Mouse (Mus musculus) spleen, postnatal 4 days (tissue): Measurements from ENCODE around the gene Gm2115.
A peak's percentile ranks its signal among the peaks of the same experiment; 100 is the strongest.

Source experiments
- DNase-seq, 2 experiments: peaks; one replicate each; pipeline ENCODE4 v3.0.0; 2022; ENCODE audit warnings: low spot score in 2 of 2

The Gm2115 gene

GRCm38 (mm10) chr7:84586360-84587100 lies 57.8 kb downstream of the Gm2115 start:
- DNase-seq, result no peak

- no peak for DNase-seq
These were observed 58.5 kb downstream of the Gm2115 start for GRCm38 (mm10) chr7:84587101-84587783.

GRCm38 (mm10) chr7:84590622-84591021 lies 61.9 kb downstream of the Gm2115 start:
- DNase-seq, result no peak

- no peak for DNase-seq
These were observed 62.6 kb downstream of the Gm2115 start for GRCm38 (mm10) chr7:84591347-84591746.

GRCm38 (mm10) chr7:84594087-84594916 lies 65.5 kb downstream of the Gm2115 start:
- DNase-seq, result peak in 1 of 2 experiments; percentile 28

GRCm38 (mm10) chr7:84594917-84595303 lies 66.2 kb downstream of the Gm2115 start:
- no peak for DNase-seq

GRCm38 (mm10) chr7:84596002-84596401 lies 67.2 kb downstream of the Gm2115 start:
- no peak for DNase-seq

GRCm38 (mm10) chr7:84596633-84597032 lies 67.9 kb downstream of the Gm2115 start:
- no peak for DNase-seq

GRCm38 (mm10) chr7:84600631-84601030 lies 71.9 kb downstream of the Gm2115 start:
- no peak for DNase-seq

GRCm38 (mm10) chr7:84601331-84601730 lies 72.6 kb downstream of the Gm2115 start:
- no peak for DNase-seq

- DNase-seq, result peak in 1 of 2 experiments; percentile 46
These were observed 75.7 kb downstream of the Gm2115 start for GRCm38 (mm10) chr7:84604501-84604900.

GRCm38 (mm10) chr7:84605033-84605687 lies 76.4 kb downstream of the Gm2115 start:
- no peak for DNase-seq

GRCm38 (mm10) chr7:84605704-84606292 lies 77.0 kb downstream of the Gm2115 start:
- peak; percentile 71 to 82 for DNase-seq

- DNase-seq, result peak in 1 of 2 experiments; percentile 60
These were observed 77.6 kb downstream of the Gm2115 start, which contains the start of gene Fah for GRCm38 (mm10) chr7:84606293-84606749. Fah (minus strand) TSS chr7:84606722.

- DNase-seq, result no peak
These were observed 82.9 kb downstream of the Gm2115 start for GRCm38 (mm10) chr7:84611609-84612008.

- DNase-seq, result no peak
These were observed 83.7 kb downstream of the Gm2115 start for GRCm38 (mm10) chr7:84612445-84612844.

GRCm38 (mm10) chr7:84618951-84619350 lies 90.2 kb downstream of the Gm2115 start:
- DNase-seq, result no peak

GRCm38 (mm10) chr7:84620956-84621355 lies 92.2 kb downstream of the Gm2115 start:
- no peak for DNase-seq

GRCm38 (mm10) chr7:84623718-84624117 lies 95.0 kb downstream of the Gm2115 start:
- no peak for DNase-seq

- DNase-seq, result no peak
These were observed 103.1 kb downstream of the Gm2115 start for GRCm38 (mm10) chr7:84631878-84632277.
